Mouse (Mus musculus) MN1 (cell line): ENCODE results near the gene Abcc10.

Experiments used
- DNase-seq: peaks from one replicate; pipeline ENCODE4 v3.0.0-alpha.2; 2016; ENCODE audit warnings: low spot score

Gene Abcc10

GRCm38 (mm10) chr17:46327906-46328534 lies at the start of gene Abcc10:
TSS of gene Abcc10 (minus strand) at chr17:46328352.
- peak; percentile 98 for DNase-seq

- DNase-seq, result no peak
Observed at GRCm38 (mm10) chr17:46371783-46372182, 43.6 kb upstream of the Abcc10 start.

GRCm38 (mm10) chr17:46351026-46351700 lies 23.0 kb upstream of the Abcc10 start:
- DNase-seq, result no peak

GRCm38 (mm10) chr17:46341208-46341607 lies 13.1 kb upstream of the Abcc10 start:
- no peak for DNase-seq

- DNase-seq, result no peak
Observed at GRCm38 (mm10) chr17:46336475-46336874, 8.3 kb upstream of the Abcc10 start.

- DNase-seq, result peak; percentile 37
Observed at GRCm38 (mm10) chr17:46328723-46329122, 571 bp upstream of the Abcc10 start.

- peak; percentile 63 for DNase-seq
Observed at GRCm38 (mm10) chr17:46327413-46327905, 693 bp downstream of the Abcc10 start.

GRCm38 (mm10) chr17:46322046-46322823 lies 5.9 kb downstream of the Abcc10 start:
- DNase-seq, result no peak

GRCm38 (mm10) chr17:46320492-46320891 lies 7.7 kb downstream of the Abcc10 start:
- no peak for DNase-seq

GRCm38 (mm10) chr17:46315813-46316212 lies 12.3 kb downstream of the Abcc10 start:
- DNase-seq, result no peak

- no peak for DNase-seq
Observed at GRCm38 (mm10) chr17:46313135-46313715, 14.9 kb downstream of the Abcc10 start.

GRCm38 (mm10) chr17:46310515-46310914 lies 17.6 kb downstream of the Abcc10 start:
- DNase-seq, result no peak

GRCm38 (mm10) chr17:46309835-46310234 lies 18.3 kb downstream of the Abcc10 start:
- DNase-seq, result no peak

GRCm38 (mm10) chr17:46306956-46307355 lies 21.2 kb downstream of the Abcc10 start:
- DNase-seq, result no peak

GRCm38 (mm10) chr17:46304184-46304583 lies 24.0 kb downstream of the Abcc10 start:
- DNase-seq, result no peak

- no peak for DNase-seq
Observed at GRCm38 (mm10) chr17:46301892-46302291, 26.3 kb downstream of the Abcc10 start.

GRCm38 (mm10) chr17:46298220-46298913 lies 29.8 kb downstream of the Abcc10 start:
- peak; percentile 94 for DNase-seq

- DNase-seq, result peak; percentile 39
Observed at GRCm38 (mm10) chr17:46297364-46298219, 30.6 kb downstream of the Abcc10 start, which contains the start of gene Dlk2. TSS of gene Dlk2 (plus strand) at chr17:46297421.

GRCm38 (mm10) chr17:46297028-46297363 lies 31.2 kb downstream of the Abcc10 start:
- DNase-seq, result no peak

- no peak for DNase-seq
Observed at GRCm38 (mm10) chr17:46296601-46297000, 31.6 kb downstream of the Abcc10 start.

- peak; percentile 62 for DNase-seq
Observed at GRCm38 (mm10) chr17:46287678-46288095, 40.5 kb downstream of the Abcc10 start.
